Mouse (Mus musculus) liver, embryonic 12.5 days (tissue): ENCODE data around the gene Sost. TPM values are rescaled to one million over a fixed set of nuclear protein-coding genes. Genes with fewer than 3 reads are reported as not detected.

Experiments
- ATAC-seq: fragments of 200-750 bp; cut with Nextera tagmentation; 2 replicates; pipeline ENCODE4 v1.8.0; 2017; ENCODE audit warnings: moderate number of reproducible peaks, mild to moderate bottlenecking, moderate library complexity
- H3K27ac ChIP-seq: fragments of 300-500 bp; sonication (generic); 2 replicates; pipeline ENCODE4 v1.5.1; 2016; ENCODE audit warnings: mild to moderate bottlenecking
- H3K27me3 ChIP-seq: fragments of 300-500 bp; sonication (generic); replicated peaks from 2 replicates; pipeline ENCODE4 v1.6.1; 2016; ENCODE audit warnings: mild to moderate bottlenecking, moderate library complexity
- H3K36me3 ChIP-seq: fragments of 300-500 bp; sonication (generic); 2 replicates; pipeline ENCODE4 v1.6.1; 2016; ENCODE audit warnings: mild to moderate bottlenecking, moderate library complexity
- H3K4me1 ChIP-seq: fragments of 300-500 bp; sonication (generic); 2 replicates; pipeline ENCODE4 v1.6.1; 2016
- H3K4me2 ChIP-seq: fragments of 300-500 bp; sonication (generic); 2 replicates; pipeline ENCODE4 v1.6.1; 2016; ENCODE audit warnings: mild to moderate bottlenecking, moderate library complexity
- H3K4me3 ChIP-seq: fragments of 300-500 bp; sonication (generic); 2 replicates; pipeline ENCODE4 v1.5.1; 2016; ENCODE audit warnings: mild to moderate bottlenecking, moderate library complexity
- H3K9ac ChIP-seq: fragments of 300-500 bp; sonication (generic); 2 replicates; pipeline ENCODE4 v1.6.1; 2016; ENCODE audit warnings: mild to moderate bottlenecking, moderate library complexity
- H3K9me3 ChIP-seq: fragments of 300-500 bp; sonication (generic); replicated peaks from 2 replicates; pipeline ENCODE4 v1.6.1; 2016; ENCODE audit warnings: mild to moderate bottlenecking, moderate library complexity
- WGBS: fragments of 180-500 bp; shearing (Covaris S2); methylation state at CpG from one replicate; pipeline ENCODE4 v1.1.7; 2016; ENCODE audit not compliant: insufficient replicate concordance; 5-methylcytosine and 5-hydroxymethylcytosine counted together
- polyA plus RNA-seq: library from polyadenylated mRNA; unstranded; fragments of >200 nt; fragmentation: Nextera tagmentation; extraction: Ambion mirVana; gene quantifications from 2 replicates; pipeline ENCODE4 v1.2.1, GENCODE M21; 2016

The Sost gene
- polyA plus RNA-seq, 1 experiment from 2014 or later, result 0.10 TPM

DNA sequence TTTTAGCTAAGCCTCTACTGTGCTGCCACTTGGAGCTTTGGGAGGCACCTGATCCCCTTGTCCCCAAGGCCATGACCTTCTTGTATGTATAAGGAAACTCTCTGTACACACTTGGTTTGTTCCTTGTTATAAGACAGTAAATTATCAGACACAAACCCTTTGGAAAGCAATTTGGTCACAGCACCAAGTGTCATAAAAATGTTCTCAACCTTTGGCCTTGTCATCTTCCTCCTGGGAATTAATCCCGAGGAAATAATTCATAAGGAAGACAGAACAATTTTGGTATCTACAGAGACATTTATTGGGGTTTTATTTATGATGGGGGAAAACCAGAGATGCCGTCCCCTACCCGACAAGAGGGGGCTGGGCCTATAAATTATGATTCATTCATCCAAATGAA lies 31.1 kb downstream of the Sost start:
- Histone ChIP-seq H3K4me1 (peaks cover 11% of the 10 kb centered on the region), H3K4me2 (no peak overlapping the region), H3K36me3 (no peaks in the 10 kb centered on the region), H3K27me3 (peaks cover 60% of the 10 kb centered on the region), H3K27ac (no peak overlapping the region), H3K4me3 (no peak overlapping the region), H3K9me3 (no peaks in the 10 kb centered on the region), H3K9ac (no peak overlapping the region)
- ATAC-seq, result no peak
- WGBS, result 70% methylated on average over 3 of the region's 3 CpGs

DNA sequence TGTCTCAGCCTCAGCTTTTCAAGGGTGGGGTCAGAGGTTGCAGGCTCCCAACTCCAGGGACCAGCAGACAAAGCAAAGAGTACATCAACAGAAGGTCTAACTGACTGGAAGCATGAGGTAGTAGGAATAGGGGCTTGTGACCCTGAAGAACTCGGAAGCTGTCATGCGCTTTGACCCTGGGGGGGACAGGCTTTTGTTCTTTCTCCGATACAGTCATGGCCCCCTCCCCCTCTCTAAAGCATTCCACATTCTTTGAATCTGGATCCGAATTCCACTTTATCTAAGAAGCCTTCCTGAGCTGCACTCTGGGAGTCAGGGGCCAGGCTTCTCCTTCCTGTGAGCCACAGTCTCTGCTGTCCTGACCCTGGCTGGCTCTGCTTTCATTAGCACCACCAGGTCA lies 34.8 kb downstream of the Sost start:
- no peak for ATAC-seq
- no peak overlapping the region for H3K27ac ChIP-seq

DNA sequence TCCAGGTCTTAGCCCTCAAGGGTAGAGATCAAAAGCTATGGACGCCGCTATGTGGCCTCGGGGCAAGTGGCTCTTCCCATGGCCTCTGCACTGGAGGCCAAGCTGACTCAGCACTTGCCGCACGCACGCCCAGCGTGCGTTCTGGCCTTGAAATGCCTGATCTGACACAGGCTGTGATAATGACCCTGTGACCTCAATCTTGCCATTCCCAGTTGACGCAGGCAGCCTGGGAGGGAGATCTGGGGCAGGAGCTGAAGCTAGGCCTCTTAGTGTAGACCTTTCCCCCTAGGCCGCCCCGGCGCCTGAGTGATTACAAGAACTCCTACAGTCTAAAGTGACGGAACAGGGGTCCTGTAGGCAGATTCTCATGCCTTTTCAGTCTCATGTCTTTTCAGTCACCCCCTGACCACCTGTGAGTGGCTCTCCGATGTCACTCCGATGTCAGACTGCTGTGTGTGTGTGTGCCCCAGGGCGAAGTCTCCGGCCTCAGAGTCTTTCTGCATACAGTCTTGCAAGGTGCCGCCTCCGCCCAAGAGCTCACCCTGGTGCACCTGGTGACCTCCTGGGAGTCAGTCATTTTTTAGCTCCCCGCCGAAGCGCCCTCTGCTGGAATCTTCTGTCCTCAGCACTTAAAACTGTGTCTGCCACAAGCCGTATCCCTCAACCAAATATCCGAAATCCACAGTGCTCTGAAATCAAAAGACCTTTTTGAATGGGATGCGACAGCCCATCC lies 38.6 kb downstream of the Sost start:
- no peaks in the 10 kb centered on the region for H3K36me3 ChIP-seq
- WGBS, result 34% methylated on average over 25 of the region's 25 CpGs
- peaks cover 23% of the 10 kb centered on the region; the same call in 1 of the 2 replicates for H3K27me3 ChIP-seq
- H3K4me3 ChIP-seq, result no peak overlapping the region
- ATAC-seq, result no peak
- peak overlapping the region; percentile 11; the same call in 1 of the 2 replicates for H3K4me2 ChIP-seq
- no peak overlapping the region for H3K9ac ChIP-seq
- no peaks in the 10 kb centered on the region for H3K9me3 ChIP-seq
- no peak overlapping the region for H3K27ac ChIP-seq
- H3K4me1 ChIP-seq, result peaks cover 6% of the 10 kb centered on the region; the same call in 1 of the 2 replicates

More for the DNA sequence above, 34.8 kb downstream of the Sost start:
- Histone ChIP-seq H3K4me3 (no peak overlapping the region), H3K9ac (no peak overlapping the region), H3K36me3 (no peaks in the 10 kb centered on the region), H3K4me2 (no peak overlapping the region), H3K27me3 (peaks cover 40% of the 10 kb centered on the region), H3K4me1 (peaks cover 8% of the 10 kb centered on the region; the same call in 1 of the 2 replicates), H3K9me3 (no peaks in the 10 kb centered on the region)
- 40% methylated on average over 4 of the region's 4 CpGs for WGBS

DNA sequence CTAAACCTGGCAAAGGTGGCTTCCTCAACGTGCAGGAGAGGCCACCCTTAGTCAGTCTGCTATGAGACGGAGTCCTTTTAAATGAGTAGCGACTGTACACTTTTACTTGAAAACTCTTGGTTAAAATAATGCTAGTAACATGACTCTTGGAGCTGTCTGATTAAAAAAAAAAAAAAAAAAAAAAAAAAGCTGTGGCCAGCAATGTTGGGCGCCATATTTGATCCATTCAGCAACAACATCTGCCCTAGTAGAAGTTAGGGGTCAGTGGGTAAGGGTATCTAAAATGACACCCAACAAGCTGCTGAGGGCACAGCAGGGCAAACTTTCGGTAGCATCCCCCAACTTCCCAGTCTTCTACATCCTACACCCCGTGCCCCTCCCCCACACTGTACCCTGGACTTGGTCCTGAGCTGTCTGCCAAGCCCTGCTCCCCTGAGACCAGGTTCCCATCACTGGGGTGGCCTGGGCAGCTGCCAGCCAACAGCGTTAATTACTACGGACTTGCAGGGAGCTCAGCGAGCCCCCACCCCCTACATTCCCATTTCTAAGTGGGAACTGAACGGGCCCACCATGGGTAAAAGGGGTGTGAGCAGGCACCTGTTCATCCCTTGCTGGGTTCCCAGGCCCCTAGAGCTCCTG lies 39.7 kb downstream of the Sost start:
- peaks cover 20% of the 10 kb centered on the region for H3K27me3 ChIP-seq
- no peak overlapping the region for H3K27ac ChIP-seq
- ATAC-seq, result no peak
- H3K9me3 ChIP-seq, result no peaks in the 10 kb centered on the region
- no peak overlapping the region for H3K4me2 ChIP-seq
- no peaks in the 10 kb centered on the region for H3K36me3 ChIP-seq
- WGBS, result 64% methylated on average over 10 of the region's 10 CpGs
- no peak overlapping the region for H3K4me3 ChIP-seq
- H3K9ac ChIP-seq, result no peak overlapping the region
- H3K4me1 ChIP-seq, result peaks cover 6% of the 10 kb centered on the region; the same call in 1 of the 2 replicates

DNA sequence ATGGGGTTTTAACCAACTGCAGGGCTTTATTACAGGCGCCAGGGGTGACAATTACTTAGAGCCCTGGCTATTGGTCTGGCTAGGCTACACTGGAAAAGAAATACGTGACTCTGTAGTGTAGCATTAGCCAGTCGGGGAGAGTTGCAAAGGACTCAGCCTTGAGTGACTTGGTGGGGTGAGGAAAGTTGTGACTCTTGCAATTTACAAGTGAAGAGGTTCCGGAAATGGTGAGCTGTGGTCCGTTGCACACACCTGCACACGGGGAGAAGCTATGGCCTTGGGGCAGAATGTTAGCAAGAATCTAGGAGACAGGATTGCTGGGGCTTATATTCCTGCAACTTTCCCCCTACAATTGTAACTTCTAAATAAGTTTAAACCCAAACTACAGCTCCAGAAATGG lies 41.2 kb downstream of the Sost start:
- no peak overlapping the region for H3K4me2 ChIP-seq
- H3K36me3 ChIP-seq, result no peaks in the 10 kb centered on the region
- peaks cover 6% of the 10 kb centered on the region; the same call in 1 of the 2 replicates for H3K4me1 ChIP-seq
- peaks cover 24% of the 10 kb centered on the region for H3K27me3 ChIP-seq
- 70% methylated on average over 6 of the region's 6 CpGs for WGBS
- H3K9me3 ChIP-seq, result no peaks in the 10 kb centered on the region
- no peak for ATAC-seq
- no peak overlapping the region for H3K4me3 ChIP-seq
- no peak overlapping the region for H3K9ac ChIP-seq
- no peak overlapping the region for H3K27ac ChIP-seq

DNA sequence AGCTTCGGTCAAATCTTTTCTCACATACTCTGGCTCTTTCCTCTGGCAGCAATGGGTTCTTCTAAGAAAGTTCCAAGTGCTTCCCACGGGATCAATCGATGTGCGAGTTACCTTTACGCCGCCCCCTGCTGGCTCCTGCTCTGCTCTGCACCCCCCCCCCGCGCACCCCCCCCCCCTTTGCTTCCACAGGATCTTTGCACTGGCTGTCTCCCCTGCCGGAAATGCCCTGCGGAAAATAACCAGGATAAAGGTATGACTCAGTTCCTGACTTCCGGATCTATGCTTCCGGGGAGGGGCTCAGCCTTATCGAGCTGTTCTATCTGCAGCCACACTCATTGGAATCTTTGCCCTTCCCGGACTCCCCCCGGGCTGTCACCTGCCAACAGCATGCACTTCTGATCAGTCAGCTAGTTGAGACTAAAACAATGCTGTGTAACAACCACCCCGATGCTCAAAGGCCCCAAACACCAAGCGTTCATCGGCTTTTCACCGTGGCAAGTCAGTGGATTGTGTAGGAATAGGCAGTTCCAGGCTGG lies 42.3 kb downstream of the Sost start:
- no peak for ATAC-seq
- Histone ChIP-seq H3K36me3 (no peaks in the 10 kb centered on the region), H3K27me3 (peaks cover 24% of the 10 kb centered on the region), H3K9ac (no peak overlapping the region), H3K4me3 (no peak overlapping the region), H3K27ac (no peak overlapping the region), H3K4me1 (peaks cover 6% of the 10 kb centered on the region; the same call in 1 of the 2 replicates), H3K4me2 (no peak overlapping the region), H3K9me3 (no peaks in the 10 kb centered on the region)
- WGBS, result 44% methylated on average over 17 of the region's 19 CpGs

DNA sequence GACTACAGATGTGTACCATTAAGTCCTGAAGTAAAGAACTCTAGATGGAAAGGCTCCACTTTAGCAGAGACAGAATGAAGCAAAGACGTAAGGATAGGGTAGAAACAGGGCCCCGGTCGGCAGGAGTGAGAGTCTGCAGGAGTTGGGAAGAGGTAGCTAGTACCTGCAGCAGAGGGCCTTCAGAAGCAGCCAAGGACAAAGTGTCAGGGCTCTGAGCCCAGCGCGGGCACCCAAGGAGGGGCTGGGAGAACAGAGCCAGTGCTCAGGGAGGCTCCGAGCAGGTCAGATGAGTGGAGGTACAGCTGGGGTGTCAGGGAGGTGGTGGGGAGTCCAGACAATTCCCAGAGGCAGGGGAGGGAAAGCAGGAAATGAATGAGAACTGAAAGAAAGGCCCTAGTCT lies 42.8 kb downstream of the Sost start:
- Histone ChIP-seq H3K4me1 (peaks cover 6% of the 10 kb centered on the region; the same call in 1 of the 2 replicates), H3K9me3 (no peaks in the 10 kb centered on the region), H3K27ac (no peak overlapping the region), H3K4me2 (no peak overlapping the region), H3K27me3 (peaks cover 28% of the 10 kb centered on the region), H3K36me3 (no peaks in the 10 kb centered on the region), H3K9ac (no peak overlapping the region), H3K4me3 (no peak overlapping the region)
- 65% methylated on average over 6 of the region's 6 CpGs for WGBS
- ATAC-seq, result no peak

DNA sequence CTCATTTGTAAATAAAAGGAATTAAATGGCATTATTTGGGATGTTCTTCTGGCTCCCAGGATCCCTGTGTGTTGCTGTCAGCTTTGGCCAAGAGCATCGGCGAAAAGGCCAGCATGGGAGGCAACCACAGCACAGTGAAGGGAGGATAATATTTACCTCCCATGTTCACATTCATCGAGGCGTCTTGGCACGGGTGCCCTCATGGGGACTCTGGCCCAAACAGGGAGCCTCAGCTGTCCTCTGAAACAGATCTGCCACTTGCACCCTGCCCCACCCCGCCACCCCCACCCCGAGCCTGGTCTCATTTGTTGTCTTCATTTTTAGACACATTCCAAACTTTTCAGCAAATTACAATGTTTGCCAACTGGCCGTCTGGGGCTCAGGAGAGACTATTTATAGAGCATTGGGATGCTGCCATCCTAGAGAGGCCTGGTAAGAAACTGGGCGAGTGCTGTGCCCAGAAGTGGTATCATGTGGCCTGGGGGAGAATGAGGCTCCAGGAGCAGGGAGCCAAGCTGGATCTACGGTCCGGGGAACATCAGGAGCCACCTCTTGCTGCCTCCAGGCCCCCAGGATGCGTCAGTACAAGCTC lies 45.4 kb downstream of the Sost start:
- Histone ChIP-seq H3K4me2 (no peak overlapping the region), H3K27ac (no peak overlapping the region), H3K9me3 (no peaks in the 10 kb centered on the region), H3K27me3 (peaks cover 38% of the 10 kb centered on the region), H3K9ac (no peak overlapping the region), H3K4me1 (no peaks in the 10 kb centered on the region), H3K4me3 (no peak overlapping the region), H3K36me3 (no peaks in the 10 kb centered on the region)
- 76% methylated on average over 12 of the region's 12 CpGs for WGBS
- no peak for ATAC-seq

DNA sequence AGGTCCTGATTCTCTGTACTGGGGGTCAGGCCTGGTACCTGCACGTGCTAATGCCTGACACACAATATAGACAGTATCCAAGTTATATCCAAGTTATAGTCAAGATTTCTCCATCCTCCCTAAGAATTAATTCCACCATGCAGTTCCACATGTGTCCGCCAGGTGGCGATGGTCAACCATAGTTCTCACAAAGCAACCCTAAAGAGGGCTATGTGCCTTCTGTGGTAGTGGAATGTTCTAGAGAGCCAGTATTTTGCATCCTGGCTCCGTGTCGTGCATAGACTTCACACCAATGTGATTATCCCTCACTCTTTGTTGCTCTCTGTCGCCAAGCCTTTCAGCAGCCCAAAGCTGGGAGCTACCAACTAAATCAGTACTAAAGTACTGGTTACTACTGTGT lies 47.2 kb downstream of the Sost start:
- Histone ChIP-seq H3K4me1 (no peaks in the 10 kb centered on the region), H3K36me3 (no peaks in the 10 kb centered on the region), H3K27ac (no peak overlapping the region), H3K27me3 (peaks cover 40% of the 10 kb centered on the region), H3K9ac (no peak overlapping the region), H3K9me3 (no peaks in the 10 kb centered on the region), H3K4me3 (no peak overlapping the region), H3K4me2 (no peak overlapping the region)
- ATAC-seq, result no peak
- WGBS, result 2% methylated on average over 6 of the region's 6 CpGs

DNA sequence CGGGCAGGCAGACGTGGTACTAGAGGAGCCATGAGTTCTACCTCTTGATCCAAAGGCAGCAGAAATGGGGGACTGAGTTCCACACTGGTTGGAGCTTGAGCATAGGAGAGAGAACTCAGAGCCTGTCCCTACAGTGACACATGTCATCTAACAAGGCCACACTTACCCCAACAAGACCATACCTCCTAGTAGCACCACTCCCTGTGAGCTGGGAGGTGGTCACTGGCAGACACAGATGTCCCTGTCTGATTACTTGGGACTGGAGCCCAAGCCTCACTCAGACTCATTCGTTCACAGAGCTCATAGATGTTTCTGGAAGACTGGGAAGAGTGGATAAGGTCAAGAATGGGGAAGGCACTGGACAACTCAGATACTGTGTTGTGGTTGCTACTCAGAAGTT lies 48.2 kb downstream of the Sost start:
- Histone ChIP-seq H3K4me1 (no peaks in the 10 kb centered on the region), H3K4me2 (no peak overlapping the region), H3K4me3 (no peak overlapping the region), H3K27ac (no peak overlapping the region), H3K27me3 (peaks cover 40% of the 10 kb centered on the region), H3K9me3 (no peaks in the 10 kb centered on the region), H3K9ac (no peak overlapping the region), H3K36me3 (no peaks in the 10 kb centered on the region)
- 42% methylated on average over 3 of the region's 3 CpGs for WGBS
- peak; percentile 40 for ATAC-seq

DNA sequence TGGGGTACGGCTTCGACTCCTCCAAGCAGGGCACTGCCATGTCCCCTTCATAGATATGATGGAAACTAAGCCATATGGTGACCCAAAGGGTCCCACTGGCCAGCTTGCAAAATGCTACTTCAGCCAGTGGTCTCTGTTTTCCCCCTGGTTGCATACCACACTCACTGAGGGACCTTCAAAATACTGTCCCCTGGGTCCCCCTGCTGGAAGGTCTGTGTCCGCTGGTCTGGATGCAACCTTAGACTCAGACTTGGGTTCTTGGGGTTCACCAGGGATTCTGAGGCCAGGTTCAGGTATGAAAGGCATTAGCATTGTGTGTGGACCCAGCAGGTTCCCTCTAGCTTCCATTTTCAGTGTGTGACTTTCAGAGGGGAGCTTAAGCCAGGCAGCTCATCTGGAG lies 50.0 kb downstream of the Sost start:
- Histone ChIP-seq H3K36me3 (no peaks in the 10 kb centered on the region), H3K4me3 (no peak overlapping the region), H3K9ac (no peak overlapping the region), H3K27me3 (peaks cover 46% of the 10 kb centered on the region), H3K9me3 (no peaks in the 10 kb centered on the region), H3K4me1 (no peaks in the 10 kb centered on the region), H3K4me2 (no peak overlapping the region), H3K27ac (no peak overlapping the region)
- WGBS, result 55% methylated on average over 3 of the region's 3 CpGs
- no peak for ATAC-seq

DNA sequence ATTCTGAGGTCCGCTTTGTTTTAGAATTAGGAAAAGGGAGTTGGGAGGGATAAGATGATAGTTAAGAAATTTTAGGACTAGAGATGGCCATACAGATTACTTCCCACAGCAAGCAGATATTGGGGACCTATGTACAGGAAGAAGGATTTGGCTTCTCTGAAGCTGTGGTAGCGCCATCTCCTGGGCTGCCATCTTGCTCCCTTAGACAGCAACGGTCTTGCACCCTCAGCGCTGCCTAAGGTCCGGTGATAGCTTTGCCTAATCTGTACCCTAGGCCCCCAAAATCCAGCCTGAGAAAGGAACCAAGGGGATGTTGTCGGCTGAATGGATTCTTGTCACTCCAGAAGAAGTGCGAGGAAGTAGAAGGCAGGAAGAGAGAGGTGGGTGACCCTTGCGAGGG lies 53.2 kb downstream of the Sost start:
- H3K27me3 ChIP-seq, result peaks cover 64% of the 10 kb centered on the region

More for the DNA sequence above, 53.2 kb downstream of the Sost start:
- H3K4me2 ChIP-seq, result no peak overlapping the region
- ATAC-seq, result no peak
- no peak overlapping the region for H3K27ac ChIP-seq
- WGBS, result 42% methylated on average over 8 of the region's 8 CpGs
- H3K9me3 ChIP-seq, result no peaks in the 10 kb centered on the region
- H3K36me3 ChIP-seq, result no peaks in the 10 kb centered on the region
- H3K9ac ChIP-seq, result no peak overlapping the region
- H3K4me1 ChIP-seq, result no peaks in the 10 kb centered on the region
- no peak overlapping the region for H3K4me3 ChIP-seq
